Mouse (Mus musculus): Measurements from ENCODE around the gene Vmo1. TPM values are rescaled to one million over a fixed set of nuclear protein-coding genes. Genes with fewer than 3 reads are reported as not detected.
"Not testable (repeated sequence)": the region's sequence is repeated elsewhere in the genome, so short reads cannot be mapped to it uniquely, and the experiment has no call there.

Vmo1 gene
- total RNA-seq, 1 experiment from 2014 or later: not detected

DNA sequence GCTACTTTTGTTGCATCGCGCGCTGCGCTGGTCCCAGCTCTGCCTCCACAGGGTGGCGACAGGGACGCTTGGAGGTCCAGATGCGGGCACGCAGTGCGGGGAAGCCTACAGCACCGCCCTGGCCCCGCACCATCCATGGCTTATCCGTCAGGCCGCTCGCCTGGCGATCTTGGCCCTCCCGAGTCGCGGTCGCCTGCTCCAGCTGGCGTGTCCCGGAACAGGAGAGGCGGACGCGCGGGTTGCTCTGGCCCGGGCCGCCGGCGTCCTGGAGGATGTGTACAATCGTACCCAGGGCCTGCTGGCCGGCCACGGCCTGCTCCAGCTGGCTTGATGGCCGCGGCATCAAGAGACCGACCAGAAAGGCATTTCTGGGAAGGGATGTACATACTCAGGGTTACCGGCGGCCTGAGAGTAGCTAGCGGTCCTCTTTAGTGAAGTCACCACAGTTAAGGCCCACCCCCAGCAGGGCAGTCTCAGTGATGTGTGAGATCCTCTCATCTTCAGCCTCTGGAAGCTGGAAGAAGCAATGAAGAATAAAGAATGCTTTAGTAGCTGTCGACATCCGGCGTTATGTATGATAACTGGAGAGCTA, 5.9 kb upstream of the Vmo1 start:
- peak; percentile 43 for DNase-seq

- DNase-seq: no peak
These were observed 4.5 kb upstream of the Vmo1 start, which contains the start of gene Gltpd2 for GRCm38 (mm10) chr11:70518923-70519322. Gene Gltpd2 (plus strand): TSS chr11:70519196.

DNA sequence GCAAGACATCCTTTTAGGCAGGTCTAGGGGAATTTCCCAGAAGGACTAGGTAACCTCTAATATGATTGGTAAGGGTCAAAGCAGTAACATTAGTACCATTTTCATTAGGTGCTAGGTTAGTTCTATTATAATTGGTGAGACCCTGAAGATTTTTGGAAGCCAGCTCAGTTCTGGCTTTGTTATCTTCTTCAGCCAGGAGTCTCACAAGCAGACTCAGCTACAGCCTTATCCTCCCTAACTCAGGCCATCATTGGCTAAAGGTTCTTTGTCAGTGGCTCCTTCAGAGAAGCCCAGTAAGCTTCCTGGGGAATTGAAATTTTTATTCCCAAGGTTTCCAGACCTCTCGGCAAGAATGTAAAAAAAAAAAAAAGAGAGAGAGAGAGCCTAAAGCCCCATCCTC, 4.0 kb upstream of the Vmo1 start:
- DNase-seq: no peak

DNA sequence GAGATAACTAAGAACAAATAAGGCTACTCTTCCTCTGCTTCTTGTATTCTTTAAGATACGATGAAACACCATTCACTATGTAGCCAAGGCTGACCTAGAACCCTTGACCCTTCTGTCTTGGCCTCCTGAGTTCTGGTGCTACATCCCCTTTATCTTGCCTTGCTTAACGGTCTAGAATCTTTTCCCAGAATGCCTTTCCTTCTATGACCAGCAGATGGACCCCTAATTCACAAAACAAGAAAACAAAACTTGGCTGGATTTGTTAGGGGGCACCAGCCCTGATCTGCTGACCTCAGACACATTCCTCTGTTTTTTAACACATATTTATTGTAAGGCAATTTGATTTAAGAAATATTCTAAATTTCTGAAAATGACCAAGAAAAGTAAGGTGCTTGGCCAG, 1.9 kb upstream of the Vmo1 start:
- DNase-seq: no peak

GRCm38 (mm10) chr11:70513520-70513919, 896 bp downstream of the Vmo1 start:
- no peak for DNase-seq

DNA sequence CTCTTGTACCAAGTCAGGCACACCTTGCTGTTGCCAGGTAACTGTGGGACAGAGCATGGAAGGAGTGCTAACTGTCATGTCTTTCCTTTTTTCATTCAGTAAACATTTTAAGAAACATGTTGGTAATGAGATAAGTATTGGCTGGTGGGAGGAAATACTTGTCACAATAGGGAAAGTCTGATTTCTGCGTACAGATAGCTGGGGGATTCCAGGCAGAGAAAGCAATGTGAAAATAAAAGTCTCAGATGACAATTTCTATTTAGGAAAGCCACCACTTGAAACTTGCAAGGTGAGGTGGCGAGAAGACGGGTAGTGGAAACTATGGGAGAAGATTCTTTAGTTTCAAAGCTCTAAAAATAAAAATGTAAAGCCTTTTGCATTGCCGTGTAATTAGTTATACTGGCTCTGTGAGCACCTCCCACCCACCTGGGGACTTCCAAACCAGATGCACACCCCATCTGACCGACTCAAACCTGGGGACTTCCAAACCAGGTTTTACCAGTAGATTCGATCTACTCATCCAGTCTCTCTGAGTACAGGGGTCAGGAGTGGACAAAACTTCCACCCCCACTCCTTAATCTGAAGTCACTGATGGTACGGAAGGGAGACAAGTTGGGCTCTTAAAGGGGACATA, 1.6 kb downstream of the Vmo1 start:
- no peak for DNase-seq

DNA sequence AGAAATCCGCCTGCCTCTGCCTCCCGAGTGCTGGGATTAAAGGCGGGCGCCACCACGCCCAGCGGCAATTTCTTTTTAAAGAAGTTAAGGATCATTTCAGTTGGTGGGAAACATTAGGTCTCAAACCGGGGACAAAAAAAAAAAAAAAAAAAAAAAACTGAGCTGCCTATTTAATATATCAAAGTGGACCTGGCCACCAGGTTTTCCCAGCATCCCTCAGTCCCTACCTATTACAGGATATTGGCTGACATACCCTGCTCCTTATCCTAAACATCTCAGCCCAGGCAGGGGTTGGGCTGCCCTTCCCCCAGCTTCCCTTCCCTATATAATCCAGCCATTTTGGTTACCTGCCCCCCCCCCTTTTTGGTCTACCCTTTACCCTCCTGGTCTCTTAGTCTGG, 2.6 kb downstream of the Vmo1 start:
- no peak for DNase-seq

DNA sequence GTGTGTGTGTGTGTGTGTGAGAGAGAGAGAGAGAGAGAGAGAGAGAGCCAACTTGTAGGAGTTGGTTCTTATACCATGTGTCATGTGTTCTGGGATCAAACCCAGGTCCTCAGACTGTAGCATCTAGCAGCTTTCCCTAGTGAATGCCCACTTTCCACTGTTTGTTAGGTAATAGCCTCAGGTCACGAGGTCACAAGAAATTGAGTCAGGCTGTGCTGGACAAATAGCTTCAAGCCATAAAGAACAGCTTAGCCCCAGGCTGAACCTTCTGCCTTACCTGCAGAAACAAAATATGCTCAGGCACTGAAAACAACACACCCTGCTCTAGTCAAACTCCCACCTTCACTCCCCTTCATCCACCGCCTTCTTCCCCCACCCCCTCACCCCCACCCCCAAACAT, 3.2 kb downstream of the Vmo1 start:
- DNase-seq: no peak

DNA sequence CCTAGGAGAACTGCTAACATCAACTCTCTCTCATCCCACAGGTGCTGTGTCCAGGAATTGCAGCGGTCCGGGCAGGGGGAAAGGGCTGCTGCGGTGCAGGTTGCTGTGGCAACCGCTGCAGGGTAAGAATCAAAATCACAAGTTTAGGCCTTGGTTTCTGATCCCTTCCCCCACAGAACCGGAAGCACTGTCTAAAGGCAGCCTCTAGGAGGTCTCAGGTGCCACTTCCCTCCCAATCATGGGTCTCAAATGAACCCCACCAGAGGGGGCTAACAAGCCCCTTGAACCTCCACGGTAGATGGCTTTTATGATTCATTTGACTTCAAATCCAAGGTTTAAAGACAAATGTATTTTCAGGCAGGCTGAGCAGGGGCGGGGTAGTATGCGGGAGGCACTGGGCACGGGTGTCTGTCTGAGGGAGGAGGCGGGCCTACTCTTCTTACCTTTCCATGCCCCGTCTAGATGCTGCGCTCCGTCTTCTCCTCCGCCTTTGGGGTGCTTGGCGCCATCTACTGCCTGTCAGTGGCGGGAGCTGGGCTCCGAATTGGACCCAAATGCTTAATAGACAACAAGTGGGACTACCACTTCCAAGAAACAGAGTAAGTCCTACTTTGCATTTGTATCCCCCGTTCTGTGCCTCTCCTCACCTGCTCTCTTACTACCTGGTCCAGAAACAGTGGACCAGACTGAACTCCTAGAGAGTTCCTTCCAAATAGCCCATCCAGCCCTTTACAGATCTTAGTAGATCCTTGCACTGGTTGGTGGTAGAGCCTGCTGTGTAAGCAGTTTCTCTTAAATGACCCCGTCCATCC, 4.5 kb downstream of the Vmo1 start:
- peak; percentile 23 for DNase-seq

DNA sequence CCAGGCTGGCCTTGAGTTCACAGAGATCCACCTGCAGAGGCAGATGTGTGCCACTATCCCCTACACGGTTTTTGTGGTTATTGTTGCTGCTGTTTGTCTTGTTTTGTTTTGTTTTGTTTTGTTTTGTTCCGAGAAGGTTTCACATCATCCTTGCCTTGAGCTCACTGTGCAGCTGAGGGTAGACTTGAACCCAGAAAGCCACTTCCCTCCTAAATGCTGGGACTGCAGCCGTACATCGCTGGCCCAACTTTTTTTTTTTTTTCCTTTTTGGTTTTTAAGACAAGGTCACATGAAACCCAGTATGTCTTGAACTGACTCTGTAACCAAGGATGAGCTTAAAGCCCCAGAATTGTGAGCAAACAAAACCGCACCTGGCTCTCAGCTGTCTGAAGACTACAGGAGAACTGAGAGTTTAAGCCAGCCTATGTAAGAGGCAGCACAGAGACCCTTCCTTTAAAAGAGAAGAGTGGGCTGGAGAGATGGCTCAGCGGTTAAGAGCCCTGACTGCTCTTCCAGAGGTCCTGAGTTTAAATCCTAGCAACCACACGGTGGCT, 7.4 kb downstream of the Vmo1 start:
- DNase-seq: no peak

DNA sequence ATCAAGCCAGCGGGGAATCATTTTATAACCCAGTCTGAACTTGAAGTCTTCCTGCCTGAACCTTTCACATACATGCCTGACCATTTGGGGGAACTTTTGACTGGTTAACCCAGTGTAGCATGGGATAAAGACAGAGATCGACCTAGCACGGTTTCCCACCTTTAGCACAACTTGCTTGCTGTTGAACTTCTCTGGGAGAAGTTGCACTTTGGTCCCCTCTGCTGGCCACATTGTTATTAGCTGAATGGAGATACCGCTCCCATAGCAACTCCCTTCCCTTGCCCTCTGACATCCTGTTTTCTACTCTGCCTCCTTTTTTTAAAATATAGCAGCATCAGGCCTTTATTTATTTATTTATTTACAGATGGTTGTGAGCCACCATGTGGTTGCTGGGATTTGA, 8.0 kb downstream of the Vmo1 start:
- peak; percentile 67 for DNase-seq

DNA sequence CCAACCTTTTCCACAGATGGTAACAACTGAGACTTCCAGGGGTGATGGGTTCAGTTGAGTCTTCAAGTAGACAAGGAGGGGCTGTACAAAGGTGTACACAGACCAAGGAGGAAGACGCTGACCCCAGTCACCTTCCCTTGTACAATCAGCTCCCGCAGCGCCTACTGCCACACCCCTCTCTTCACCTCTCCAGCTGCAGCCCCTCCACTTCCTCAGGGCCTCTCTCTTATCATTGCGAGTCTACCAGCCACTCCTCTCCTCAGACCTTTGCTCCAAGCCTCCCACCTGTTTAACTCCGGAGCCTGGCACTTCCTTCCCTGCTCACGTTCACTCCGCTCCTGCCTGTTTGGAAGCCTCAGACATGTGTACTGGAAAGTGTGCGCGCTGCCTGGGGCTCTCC, 9.4 kb downstream of the Vmo1 start, which contains the start of gene Tm4sf5:
TSS of gene Tm4sf5 (plus strand) at position 275 of the 400 bp plus-strand sequence.
- no peak for DNase-seq

DNA sequence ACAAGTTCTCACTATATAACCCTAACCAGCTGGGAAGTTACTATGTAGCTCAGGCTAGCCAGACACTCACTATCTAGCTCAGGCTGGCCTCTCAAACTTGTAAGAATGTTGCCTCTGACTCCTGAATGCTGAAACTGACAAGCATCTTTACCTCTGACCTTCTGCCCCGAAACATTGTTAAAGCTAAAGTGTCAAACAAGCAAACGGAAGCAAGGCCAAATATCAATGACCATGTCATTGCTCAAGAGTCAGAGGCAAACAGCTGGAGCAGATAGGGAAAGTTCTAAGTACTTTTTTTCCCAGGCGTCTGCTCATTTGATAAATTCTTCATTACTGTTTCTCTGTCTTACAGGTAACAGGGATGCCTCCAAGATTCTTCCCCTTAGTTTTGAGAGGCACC, 12.4 kb downstream of the Vmo1 start:
- no peak for DNase-seq

DNA sequence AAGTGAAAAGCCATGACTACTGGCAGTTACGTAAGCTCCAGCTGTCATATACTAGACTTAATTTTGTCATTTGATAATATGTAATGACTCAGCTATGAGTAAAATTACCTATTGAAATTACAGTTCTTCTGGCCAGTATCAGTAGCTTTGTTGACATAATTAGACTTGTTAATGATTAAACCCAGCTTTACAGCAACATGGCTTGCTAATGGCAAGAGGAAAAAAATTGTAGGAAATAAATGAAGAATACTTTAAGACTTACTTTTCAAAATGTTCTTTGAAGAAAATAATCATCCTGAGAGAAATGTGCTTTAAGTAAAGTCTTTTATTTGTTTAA, 14.0 kb downstream of the Vmo1 start:
- no peak for DNase-seq

GRCm38 (mm10) chr11:70499566-70500475, 14.6 kb downstream of the Vmo1 start:
- peak; percentile 77 for DNase-seq

GRCm38 (mm10) chr11:70489684-70490083, 24.7 kb downstream of the Vmo1 start:
- no peak for DNase-seq

DNA sequence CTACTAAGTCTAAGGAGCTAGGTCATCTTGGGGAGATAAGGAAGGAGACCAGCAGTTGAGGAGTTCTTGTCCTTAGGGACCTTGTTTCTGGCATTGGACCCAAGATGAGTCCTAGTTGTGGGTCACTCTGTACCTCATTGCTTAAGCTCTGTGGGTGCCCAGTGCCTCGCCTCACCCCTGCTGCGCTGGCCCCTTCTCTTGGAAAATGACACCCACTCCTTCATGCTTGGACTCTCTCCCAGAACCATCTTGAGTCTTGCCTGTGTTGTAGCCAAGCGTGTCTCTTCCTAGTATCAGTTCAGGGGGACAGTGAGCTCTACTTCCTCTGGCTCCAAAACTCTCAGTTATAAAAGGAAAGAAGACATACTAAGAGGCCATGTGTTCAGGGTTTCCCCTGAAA, 25.3 kb downstream of the Vmo1 start:
- no peak for DNase-seq

DNA sequence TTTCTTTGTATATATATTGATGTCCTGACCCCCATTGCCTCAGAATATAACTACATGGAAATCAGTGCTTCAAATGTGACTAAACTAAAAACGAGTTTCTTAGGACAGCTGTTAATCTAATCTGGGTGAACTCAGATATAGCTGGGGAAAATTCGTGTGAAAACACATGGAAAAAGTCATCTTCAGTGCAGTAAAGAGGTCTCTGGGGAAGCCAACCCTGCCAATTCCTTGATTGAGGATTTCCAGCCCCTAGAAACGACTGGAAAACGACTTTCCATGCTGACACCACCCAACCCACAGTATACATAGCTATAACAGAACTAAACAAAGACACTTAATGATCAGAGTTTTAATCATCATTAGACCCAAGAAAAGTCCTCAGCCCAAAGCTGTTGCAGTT, 26.6 kb downstream of the Vmo1 start:
- DNase-seq: no peak

- no peak for DNase-seq
These were observed 28.9 kb downstream of the Vmo1 start for GRCm38 (mm10) chr11:70485498-70485897.

GRCm38 (mm10) chr11:70474872-70475534, 39.4 kb downstream of the Vmo1 start:
- no peak for DNase-seq

DNA sequence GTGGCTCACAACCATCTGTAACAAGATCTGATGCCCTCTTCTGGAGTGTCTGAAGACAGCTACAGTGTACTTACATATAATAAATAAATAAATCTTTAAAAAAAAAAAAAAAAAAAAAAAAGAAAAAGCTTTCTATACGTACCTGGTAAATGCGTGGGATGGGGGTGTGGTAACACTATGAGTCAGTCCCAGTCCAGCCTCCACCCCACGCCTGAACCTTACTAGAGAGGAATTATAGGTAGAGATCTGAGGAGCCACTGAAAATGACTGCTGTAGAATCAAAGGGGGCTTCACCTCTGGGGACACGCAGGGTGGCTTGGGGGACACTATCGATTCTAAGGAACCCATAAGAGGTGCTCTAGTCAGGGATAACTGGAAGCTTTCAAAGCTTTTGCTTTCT, 41.1 kb downstream of the Vmo1 start:
- not testable (repeated sequence) for DNase-seq

DNA sequence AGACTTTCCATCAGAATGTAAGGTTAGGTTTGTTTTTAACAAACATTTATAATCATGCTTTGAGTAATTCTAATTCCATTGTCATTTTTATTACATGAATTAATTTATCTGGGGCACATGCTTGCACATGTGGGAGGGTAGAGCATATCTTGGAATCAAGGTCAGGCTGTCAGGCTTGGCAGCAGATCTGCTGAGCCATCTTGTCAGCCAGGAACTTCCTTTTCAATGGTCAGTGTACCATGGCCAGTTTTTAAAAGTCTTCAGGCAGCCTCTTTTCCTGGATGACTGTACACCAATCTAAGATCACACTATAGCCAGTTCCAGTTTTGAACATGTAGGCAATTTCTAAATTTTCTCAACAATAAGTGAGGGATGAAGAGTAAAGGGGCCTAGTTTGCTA, 41.7 kb downstream of the Vmo1 start:
- no peak for DNase-seq
